Mouse (Mus musculus) CH12.LX (cell line): ENCODE data around the gene Pnpo. TPM values are rescaled to one million over a fixed set of nuclear protein-coding genes. Genes with fewer than 3 reads are reported as not detected.

Experiments used
- DNase-seq: peaks from one replicate; pipeline ENCODE4 v3.0.0-alpha.2; 2013; ENCODE audit errors: extremely low read depth
- H3K27ac ChIP-seq: 2 replicates; pipeline ENCODE4 v1.5.1; 2012; ENCODE audit warnings: low read depth, mild to moderate bottlenecking, control low read depth, moderate library complexity; ENCODE audit not compliant: insufficient read depth
- H3K27me3 ChIP-seq: replicated peaks from 2 replicates; pipeline ENCODE3; 2012; ENCODE audit warnings: inconsistent platforms
- H3K36me3 ChIP-seq, 2 experiments: replicated peaks in 1 of 2; 2 replicates each; pipeline versions ENCODE3 to v1.6.1; 2012; ENCODE audit warnings: inconsistent platforms in 1 of 2, low read length in 1 of 2, mild to moderate bottlenecking in 1 of 2, mixed read lengths in 1 of 2, moderate library complexity in 1 of 2; ENCODE audit not compliant: control insufficient read depth in 1 of 2, insufficient read depth in 1 of 2
- H3K4me1 ChIP-seq, 2 experiments: 2 replicates each; pipeline ENCODE4 v1.6.1; 2012; ENCODE audit warnings: inconsistent platforms in 1 of 2, moderate library complexity in 1 of 2; ENCODE audit not compliant: insufficient read depth in 2 of 2, control insufficient read depth in 1 of 2
- H3K4me2 ChIP-seq: 2 replicates; pipeline ENCODE4 v1.6.1; 2012; ENCODE audit warnings: low read depth, mild to moderate bottlenecking, control low read depth; ENCODE audit not compliant: poor library complexity, insufficient read depth, severe bottlenecking
- H3K4me3 ChIP-seq, 3 experiments: fragments of 150-350 bp in 1 of 3; sonication (generic) in 1 of 3; replicated peaks in 1 of 3; 2 replicates each; pipeline versions ENCODE3 to v1.5.1; 2011 to 2012; ENCODE audit warnings: low read depth in 2 of 3, low read length in 2 of 3, mild to moderate bottlenecking in 2 of 3, moderate library complexity in 2 of 3, control low read depth in 1 of 3, improper control_type of control experiment in 1 of 3, inconsistent platforms in 1 of 3, mixed read lengths in 1 of 3; ENCODE audit not compliant: poor library complexity in 1 of 3
- H3K79me2 ChIP-seq: replicated peaks from 2 replicates; pipeline ENCODE4 v1.6.1; 2012; ENCODE audit warnings: mild to moderate bottlenecking, moderate library complexity; ENCODE audit not compliant: control insufficient read depth, poor library complexity, insufficient read depth, severe bottlenecking; ENCODE audit errors: extremely low read depth
- H3K9ac ChIP-seq: 2 replicates; pipeline ENCODE4 v1.6.1; 2012; ENCODE audit warnings: low read depth, mild to moderate bottlenecking, control low read depth, moderate library complexity; ENCODE audit not compliant: insufficient read depth
- H3K9me3 ChIP-seq: replicated peaks from 2 replicates; pipeline ENCODE3; 2012; ENCODE audit warnings: low read length, inconsistent platforms, mixed read lengths
- BHLHE40 ChIP-seq: IDR thresholded peaks from 2 replicates; pipeline ENCODE4 v1.6.1; 2011; ENCODE audit warnings: mild to moderate bottlenecking, low read depth, low read length, improper control_type of control experiment
- CTCF ChIP-seq, 2 experiments: IDR thresholded peaks in 1 of 2; conservative IDR thresholded peaks in 1 of 2; 2 replicates each; pipeline ENCODE4 v1.5.1; 2011 to 2012; ENCODE audit warnings: low read depth in 2 of 2, low read length in 2 of 2, improper control_type of control experiment in 1 of 2, inconsistent platforms in 1 of 2, mild to moderate bottlenecking in 1 of 2, moderate library complexity in 1 of 2
- E2F4 ChIP-seq: IDR thresholded peaks from 2 replicates; pipeline ENCODE4 v1.6.1; 2011; ENCODE audit warnings: low read depth, low read length, improper control_type of control experiment; ENCODE audit not compliant: insufficient replicate concordance
- ELF1 ChIP-seq: IDR thresholded peaks from 2 replicates; pipeline ENCODE4 v1.6.1; 2014; ENCODE audit warnings: low read depth, mild to moderate bottlenecking, inconsistent platforms, low read length, improper control_type of control experiment
- EP300 ChIP-seq: IDR thresholded peaks from 2 replicates; pipeline ENCODE4 v1.6.1; 2011; ENCODE audit warnings: low read length, improper control_type of control experiment
- ETS1 ChIP-seq: conservative IDR thresholded peaks from 2 replicates; pipeline ENCODE4 v1.6.1; 2012; ENCODE audit warnings: low read depth, mild to moderate bottlenecking, inconsistent platforms, low read length, improper control_type of control experiment, moderate library complexity
- HCFC1 ChIP-seq: IDR thresholded peaks from 2 replicates; pipeline ENCODE4 v1.6.1; 2012; ENCODE audit warnings: low read depth, mild to moderate bottlenecking, inconsistent platforms, low read length, improper control_type of control experiment
- IRF4 ChIP-seq: IDR thresholded peaks from 2 replicates; pipeline ENCODE4 v1.6.1; 2014; ENCODE audit warnings: low read depth, mild to moderate bottlenecking, inconsistent platforms, low read length, improper control_type of control experiment
- JUN ChIP-seq: IDR thresholded peaks from 2 replicates; pipeline ENCODE4 v1.6.1; 2011; ENCODE audit warnings: low read depth, mild to moderate bottlenecking, low read length, improper control_type of control experiment, moderate library complexity; ENCODE audit not compliant: insufficient read depth
- JUND ChIP-seq: conservative IDR thresholded peaks from 2 replicates; pipeline ENCODE4 v1.6.1; 2011; ENCODE audit warnings: low read depth, low read length, improper control_type of control experiment
- KAT2A ChIP-seq: IDR thresholded peaks from 2 replicates; pipeline ENCODE4 v1.6.1; 2012; ENCODE audit warnings: low read length, improper control_type of control experiment, inconsistent platforms; ENCODE audit not compliant: insufficient replicate concordance
- MAFK ChIP-seq: IDR thresholded peaks from 2 replicates; pipeline ENCODE4 v1.6.1; 2011; ENCODE audit warnings: low read length, improper control_type of control experiment; ENCODE audit not compliant: insufficient replicate concordance
- MAZ ChIP-seq: IDR thresholded peaks from 2 replicates; pipeline ENCODE4 v1.6.1; 2012; ENCODE audit warnings: low read depth, mild to moderate bottlenecking, inconsistent platforms, low read length, improper control_type of control experiment, moderate library complexity
- MEF2A ChIP-seq: IDR thresholded peaks from 2 replicates; pipeline ENCODE4 v1.6.1; 2014; ENCODE audit warnings: low read depth, mild to moderate bottlenecking, inconsistent platforms, low read length, improper control_type of control experiment, borderline replicate concordance
- MXI1 ChIP-seq: IDR thresholded peaks from 2 replicates; pipeline ENCODE4 v1.6.1; 2011; ENCODE audit warnings: mild to moderate bottlenecking, low read depth, low read length, improper control_type of control experiment
- NELFE ChIP-seq: IDR thresholded peaks from 2 replicates; pipeline ENCODE4 v1.6.1; 2011; ENCODE audit warnings: low read depth, low read length, improper control_type of control experiment
- NRF1 ChIP-seq: IDR thresholded peaks from 2 replicates; pipeline ENCODE4 v1.6.1; 2014; ENCODE audit warnings: low read depth, mild to moderate bottlenecking, inconsistent platforms, low read length, improper control_type of control experiment, moderate library complexity
- PAX5 ChIP-seq: IDR thresholded peaks from 2 replicates; pipeline ENCODE4 v1.6.1; 2012; ENCODE audit warnings: low read length, inconsistent platforms, mixed read lengths
- POLR2A ChIP-seq: IDR thresholded peaks from 2 replicates; pipeline ENCODE4 v1.6.1; 2011; ENCODE audit warnings: low read depth, mild to moderate bottlenecking, improper control_type of control experiment, low read length
- POLR2AphosphoS2 ChIP-seq: IDR thresholded peaks from 2 replicates; pipeline ENCODE4 v1.6.1; 2011; ENCODE audit warnings: low read depth, low read length, improper control_type of control experiment
- RAD21 ChIP-seq: IDR thresholded peaks from 2 replicates; pipeline ENCODE4 v1.6.1; 2011; ENCODE audit warnings: low read depth, mild to moderate bottlenecking, low read length, improper control_type of control experiment, moderate library complexity
- RCOR1 ChIP-seq: conservative IDR thresholded peaks from 2 replicates; pipeline ENCODE4 v1.6.1; 2012; ENCODE audit warnings: low read depth, mild to moderate bottlenecking, inconsistent platforms, low read length, improper control_type of control experiment
- SIN3A ChIP-seq: IDR thresholded peaks from 2 replicates; pipeline ENCODE4 v1.6.1; 2012; ENCODE audit warnings: low read length, improper control_type of control experiment, inconsistent platforms
- SMC3 ChIP-seq: IDR thresholded peaks from 2 replicates; pipeline ENCODE4 v1.6.1; 2011; ENCODE audit warnings: low read depth, low read length, improper control_type of control experiment
- TBP ChIP-seq: conservative IDR thresholded peaks from 2 replicates; pipeline ENCODE4 v1.6.1; 2011; ENCODE audit warnings: low read depth, low read length, improper control_type of control experiment
- TCF12 ChIP-seq: IDR thresholded peaks from 2 replicates; pipeline ENCODE4 v1.6.1; 2014; ENCODE audit warnings: low read depth, mild to moderate bottlenecking, inconsistent platforms, low read length, improper control_type of control experiment
- UBTF ChIP-seq: IDR thresholded peaks from 2 replicates; pipeline ENCODE4 v1.6.1; 2012; ENCODE audit warnings: low read depth, mild to moderate bottlenecking, inconsistent platforms, low read length, improper control_type of control experiment, moderate library complexity
- USF1 ChIP-seq: IDR thresholded peaks from 2 replicates; pipeline ENCODE4 v1.6.1; 2014; ENCODE audit warnings: low read depth, mild to moderate bottlenecking, inconsistent platforms, low read length, improper control_type of control experiment
- USF2 ChIP-seq: conservative IDR thresholded peaks from 2 replicates; pipeline ENCODE4 v1.6.1; 2011; ENCODE audit warnings: low read depth, low read length, improper control_type of control experiment
- ZC3H11A ChIP-seq: IDR thresholded peaks from 2 replicates; pipeline ENCODE4 v1.6.1; 2012; ENCODE audit warnings: low read depth, mild to moderate bottlenecking, inconsistent platforms, low read length, improper control_type of control experiment
- ZKSCAN1 ChIP-seq: IDR thresholded peaks from 2 replicates; pipeline ENCODE4 v1.6.1; 2012; ENCODE audit warnings: low read depth, inconsistent platforms, low read length, improper control_type of control experiment, borderline replicate concordance
- ZMIZ1 ChIP-seq: IDR thresholded peaks from 2 replicates; pipeline ENCODE4 v1.6.1; 2012; ENCODE audit warnings: low read depth, mild to moderate bottlenecking, inconsistent platforms, low read length, improper control_type of control experiment
- dilution Hi-C: fragments of 300-500 bp; cut with MboI; formaldehyde crosslinking; loops from 2 replicates; pipeline ENCODE4 v1.14.3; 2020; ENCODE audit warnings: low sequenced_read_pairs; ENCODE audit not compliant: extremely low pct_unique_long_range_greater_than_20kb, extremely low pct_ligation_motif_present
- in situ Hi-C: fragments of 300-500 bp; cut with MboI; formaldehyde crosslinking; loops from 3 replicates; pipeline ENCODE4 v1.14.3; 2019; ENCODE audit warnings: low sequenced_read_pairs, low pct_ligation_motif_present, low pct_unique_long_range_greater_than_20kb, mixed read lengths
- polyA plus RNA-seq: library from polyadenylated mRNA; unstranded; fragments of >175 nt; gene quantifications from 2 replicates; pipeline ENCODE4 v1.2.1, GENCODE M21; 2012; ENCODE audit warnings: low read depth; ENCODE audit not compliant: insufficient read length
- total RNA-seq, 2 experiments: library from RNA; depleted of rRNA; stranded (reverse); fragments of 300-350 nt in 1 of 2; fragments of >200 nt in 1 of 2; gene quantifications; 2 replicates each; pipeline ENCODE4 v1.2.3; 2012 to 2014

Gene Pnpo
- total and polyA plus RNA-seq, 3 experiments, result 36.3 to 54.3 (median 38.5) TPM

DNA sequence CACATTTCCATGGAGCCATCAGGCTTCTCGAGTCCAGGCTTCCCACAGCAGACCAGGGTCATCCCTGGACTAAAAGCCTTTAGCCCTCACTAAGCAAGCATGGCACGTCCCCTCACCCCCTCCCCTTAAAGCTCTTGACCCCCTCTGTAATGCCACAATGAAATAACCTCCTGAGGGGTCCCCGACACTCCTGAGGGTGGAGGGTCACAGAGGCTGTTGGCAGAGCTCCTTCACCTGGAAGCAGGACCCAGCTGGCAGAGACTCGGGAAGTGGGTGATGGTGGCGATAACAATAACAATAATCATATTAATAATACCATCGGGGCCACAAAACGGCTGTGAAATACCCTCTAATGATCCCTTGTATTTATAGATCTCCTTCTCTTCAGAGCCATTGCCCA lies 39.1 kb upstream of the Pnpo start, which contains the start of gene Sp2:
TSS of gene Sp2 (minus strand) at position 101 of the 400 bp plus-strand sequence.
- Histone ChIP-seq H3K4me3 (peak within 1 kb of the TSS; percentile 5 to 21 (median 7)), H3K4me2 (peak within 1 kb of the TSS; percentile 22; the same call in 1 of the 2 replicates), H3K27me3 (no peaks in the 10 kb centered on the region), H3K9ac (peak within 1 kb of the TSS; percentile 2; the same call in 1 of the 2 replicates), H3K4me1 (peaks cover 39 to 77% of the 10 kb centered on the region in 2 experiments), H3K27ac (no peak within 1 kb of the TSS), H3K36me3 (peaks cover 0 to 2% of the 10 kb centered on the region in 2 experiments), H3K79me2 (no peaks in the 10 kb centered on the region), H3K9me3 (no peaks in the 10 kb centered on the region)
- DNase-seq, result no peak
- dilution Hi-C loops (no loop called here), in situ Hi-C loops (no loop called here)
- TF ChIP-seq EP300 (0 out of 2 replicates have a peak, but pooled peaks have one; percentile 4), UBTF (no peak), NELFE (0 out of 2 replicates have a peak, but pooled peaks have one; percentile 18), POLR2A (no peak)

DNA sequence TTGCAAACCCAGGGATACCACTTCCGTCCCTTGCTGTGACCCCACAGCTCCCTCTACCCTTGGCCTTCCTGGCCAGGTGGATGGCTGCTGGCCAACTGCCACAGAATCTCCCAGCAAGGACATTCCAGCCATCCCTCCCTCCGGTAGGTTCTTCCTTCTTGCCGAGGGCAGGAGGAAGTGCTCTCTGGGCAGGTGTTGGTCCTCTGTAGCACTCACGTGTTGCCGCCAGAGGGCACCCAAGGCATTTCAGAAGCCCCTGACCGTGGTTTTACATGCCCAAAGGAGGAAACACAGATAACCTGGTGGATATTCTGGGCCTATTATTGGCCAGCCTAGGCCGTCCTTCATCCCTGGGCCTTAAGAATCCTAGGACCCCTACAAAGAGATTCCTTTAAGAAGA lies 38.6 kb upstream of the Pnpo start:
- Histone ChIP-seq H3K79me2 (no peaks in the 10 kb centered on the region), H3K4me3 (peak overlapping the region; percentile 5 to 21 (median 7))
- dilution Hi-C loops, result no loop called here
- TF ChIP-seq JUND, result 0 out of 2 replicates have a peak, but pooled peaks have one; percentile 46
- TF ChIP-seq MEF2A, result peak; percentile 94
- TF ChIP-seq MAZ, result peak; percentile 85
- peak; percentile 81 for TF ChIP-seq IRF4
- TF ChIP-seq MXI1, result peak; percentile 67; the same call in 1 of the 2 replicates
- peak; percentile 72 for TF ChIP-seq BHLHE40
- peak; percentile 16; the same call in 1 of the 2 replicates for TF ChIP-seq ETS1
- no peak; the same call in 1 of the 2 replicates for TF ChIP-seq USF1
- no peak for TF ChIP-seq JUN
- no peak; the same call in none of the 2 replicates for TF ChIP-seq RAD21
- TF ChIP-seq CTCF (conservative IDR thresholded peaks at IDR 0.05 in 1 of 2, IDR thresholded peaks at IDR 0.05 in 1 of 2; ENCODE audit: low read depth in 2 of 2, low read length in 2 of 2), result peak; percentile 90 to 100
- peak; percentile 45; the same call in 1 of the 2 replicates for TF ChIP-seq NRF1
- TF ChIP-seq TCF12, result peak; percentile 86; the same call in 1 of the 2 replicates
- 0 out of 2 replicates have a peak, but pooled peaks have one; percentile 50 for TF ChIP-seq RCOR1
- peak; percentile 33; the same call in 1 of the 2 replicates for TF ChIP-seq EP300
- no peak for TF ChIP-seq POLR2AphosphoS2
- TF ChIP-seq NELFE, result peak; percentile 82; the same call in 1 of the 2 replicates
- 0 out of 2 replicates have a peak, but pooled peaks have one; percentile 26 for TF ChIP-seq E2F4
- TF ChIP-seq SIN3A, result peak; percentile 88
- TF ChIP-seq MAFK, result no peak
- TF ChIP-seq HCFC1, result peak; percentile 59
- no peak for TF ChIP-seq TBP
- peak; percentile 88 for TF ChIP-seq ELF1
- no peak for TF ChIP-seq USF2
- no peak for TF ChIP-seq ZKSCAN1
- peak; percentile 100 for TF ChIP-seq SMC3
- TF ChIP-seq PAX5, result no peak
- TF ChIP-seq KAT2A, result no peak
- TF ChIP-seq ZMIZ1, result no peak
- peak; percentile 100 for TF ChIP-seq ZC3H11A

More for the DNA sequence above, 38.6 kb upstream of the Pnpo start:
- peak overlapping the region; percentile 2; the same call in 1 of the 2 replicates for H3K9ac ChIP-seq
- no peaks in the 10 kb centered on the region for H3K27me3 ChIP-seq
- peak overlapping the region; percentile 22; the same call in 1 of the 2 replicates for H3K4me2 ChIP-seq
- H3K9me3 ChIP-seq, result no peaks in the 10 kb centered on the region
- in situ Hi-C loops, result no loop called here
- peak; percentile 95 for DNase-seq
- H3K27ac ChIP-seq, result no peak overlapping the region
- peaks cover 0 to 2% of the 10 kb centered on the region in 2 experiments for H3K36me3 ChIP-seq
- peaks cover 36 to 73% of the 10 kb centered on the region in 2 experiments for H3K4me1 ChIP-seq
